Mouse (Mus musculus): ENCODE measurements at regions not wholly inside any gene's neighbourhood (a gene's known extent, or its start where the extent isn't known, plus 50 kb on each side); places are given as distances from the start of the nearest gene placed in this dataset.

DNA sequence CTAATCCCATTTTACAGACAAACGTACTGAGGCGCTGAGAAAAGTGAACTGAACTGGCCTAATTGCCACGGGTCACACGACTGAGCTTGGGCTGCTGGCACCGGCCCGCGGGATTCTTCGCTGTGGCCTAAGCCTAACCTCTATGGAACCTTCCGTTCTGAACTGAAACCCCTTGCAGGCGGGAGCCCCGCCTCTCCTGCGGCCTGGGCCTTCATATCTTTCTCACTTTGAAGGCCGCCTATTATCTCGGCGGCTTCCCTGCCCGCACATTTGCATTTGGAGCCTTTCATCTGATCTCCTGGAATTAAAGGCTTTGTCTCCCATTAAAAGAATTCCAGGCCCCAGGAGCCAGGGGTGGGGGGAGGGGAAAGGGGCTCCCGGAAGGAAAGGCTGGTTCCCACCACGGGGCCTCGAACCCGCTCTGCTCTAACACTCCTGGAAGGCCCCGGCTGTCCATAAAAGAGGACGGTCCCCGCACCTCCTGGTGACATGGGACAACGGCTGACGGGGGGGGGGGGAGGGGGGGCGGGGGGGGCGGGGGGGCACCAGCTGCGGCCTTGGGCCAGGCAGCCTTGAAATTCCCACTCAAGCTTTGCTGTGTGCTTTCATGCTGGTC lies 122.9 kb upstream of the Pja1 start:
- DNase-seq (ENCODE audit: low spot score in 2 of 2) = no peak

DNA sequence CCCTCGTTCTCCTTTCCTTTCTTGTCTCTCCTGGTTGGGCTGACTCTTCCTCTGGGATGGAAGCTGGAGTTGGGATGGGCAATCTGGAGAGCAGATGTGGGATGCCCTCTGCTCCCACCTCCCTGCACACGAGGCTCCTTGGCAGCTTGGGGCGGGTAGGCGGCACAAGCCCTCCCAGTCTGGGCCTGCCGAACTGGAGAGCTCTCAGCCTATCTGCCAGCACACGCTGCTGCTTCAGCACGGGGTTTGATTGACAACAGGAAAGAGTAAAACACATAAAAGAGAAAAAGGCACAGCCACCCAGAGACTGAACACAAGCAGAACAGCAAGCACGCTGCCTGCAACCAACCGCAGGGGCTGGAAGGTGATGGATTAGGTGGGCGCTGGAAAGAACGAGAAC lies 121.9 kb upstream of the Pja1 start:
- no peak for DNase-seq (ENCODE audit: low spot score in 2 of 2)

DNA sequence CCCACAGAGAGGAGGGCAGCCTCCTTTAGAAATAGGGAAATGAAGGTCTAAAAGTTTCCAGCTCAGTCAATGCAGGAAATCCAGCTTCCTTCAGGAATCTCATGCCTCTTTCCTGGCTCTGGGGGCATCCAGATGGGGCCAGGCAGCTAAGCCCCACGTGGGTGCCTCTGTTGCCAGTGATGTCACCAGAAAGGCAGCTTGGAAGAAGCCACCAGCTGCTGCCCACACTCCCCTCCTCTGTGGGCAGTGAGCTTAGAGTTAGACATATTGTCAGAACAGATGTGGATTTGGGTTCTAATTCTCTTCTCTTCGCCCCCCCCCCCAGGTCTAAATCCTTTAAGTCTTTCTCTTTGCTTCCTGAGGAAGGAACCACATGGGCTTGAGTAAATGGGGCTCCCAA lies 116.2 kb upstream of the Pja1 start:
- no peak for DNase-seq (ENCODE audit: low spot score in 2 of 2)

DNA sequence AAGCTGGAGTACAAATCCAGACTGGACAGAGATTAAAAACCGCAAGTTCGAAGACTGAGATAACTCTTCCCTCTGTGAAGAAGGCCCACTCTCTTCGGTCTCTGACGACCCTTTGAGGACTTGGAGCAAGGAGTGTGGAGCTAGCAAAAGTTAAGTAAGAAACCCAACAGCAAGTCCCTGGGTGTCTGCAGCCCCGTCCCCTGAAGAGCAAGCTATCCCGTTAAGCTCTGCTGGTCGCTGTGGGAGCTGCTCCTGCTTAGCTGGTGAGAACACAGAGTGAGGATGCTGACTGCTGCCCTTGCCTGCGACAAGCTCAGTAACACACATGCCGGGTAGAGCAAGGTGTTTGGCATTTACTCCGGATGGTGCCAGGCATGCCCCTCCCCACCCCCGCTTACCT lies 115.2 kb upstream of the Pja1 start:
- no peak for DNase-seq (ENCODE audit: low spot score in 2 of 2)

DNA sequence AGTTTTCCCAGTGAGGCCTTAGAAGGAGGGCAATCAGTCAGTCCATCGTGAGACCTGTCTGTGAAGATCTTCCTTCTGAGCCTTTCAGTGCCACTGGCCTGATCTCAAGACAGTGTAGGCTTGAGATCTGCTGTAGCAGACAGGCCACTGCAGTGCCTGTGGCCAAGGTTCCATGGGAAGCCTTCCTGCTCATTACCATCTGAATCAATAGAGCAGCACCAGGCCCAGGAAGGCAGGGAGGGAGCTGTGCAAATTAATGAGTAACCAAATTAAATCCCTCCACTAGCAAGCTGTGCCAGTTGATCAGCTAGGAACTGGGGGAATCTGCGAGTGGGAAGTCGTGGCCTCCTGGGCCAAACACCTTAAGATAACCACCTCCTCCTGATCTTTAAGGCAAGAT lies 114.6 kb upstream of the Pja1 start:
- no peak for DNase-seq (ENCODE audit: low spot score in 2 of 2)

DNA sequence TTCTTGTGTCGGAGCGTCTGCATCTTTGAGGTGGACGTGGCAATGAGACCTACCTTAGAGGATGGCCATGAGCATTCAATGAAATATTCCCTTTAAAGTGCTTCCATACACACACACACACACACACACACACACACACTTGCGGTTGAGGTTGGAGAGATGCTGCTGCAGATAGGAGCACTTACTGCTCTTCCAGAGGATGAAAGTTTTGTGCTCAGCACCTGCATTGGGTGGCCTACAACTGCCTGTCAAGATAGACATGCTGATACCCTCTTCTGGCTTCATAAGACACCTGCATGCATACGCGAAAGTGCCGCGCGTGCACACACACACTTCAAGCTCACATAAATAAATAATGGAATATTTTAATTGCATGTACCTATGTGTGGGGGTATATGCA lies 111.5 kb upstream of the Pja1 start:
- DNase-seq (ENCODE audit: low spot score in 2 of 2) = no peak

DNA sequence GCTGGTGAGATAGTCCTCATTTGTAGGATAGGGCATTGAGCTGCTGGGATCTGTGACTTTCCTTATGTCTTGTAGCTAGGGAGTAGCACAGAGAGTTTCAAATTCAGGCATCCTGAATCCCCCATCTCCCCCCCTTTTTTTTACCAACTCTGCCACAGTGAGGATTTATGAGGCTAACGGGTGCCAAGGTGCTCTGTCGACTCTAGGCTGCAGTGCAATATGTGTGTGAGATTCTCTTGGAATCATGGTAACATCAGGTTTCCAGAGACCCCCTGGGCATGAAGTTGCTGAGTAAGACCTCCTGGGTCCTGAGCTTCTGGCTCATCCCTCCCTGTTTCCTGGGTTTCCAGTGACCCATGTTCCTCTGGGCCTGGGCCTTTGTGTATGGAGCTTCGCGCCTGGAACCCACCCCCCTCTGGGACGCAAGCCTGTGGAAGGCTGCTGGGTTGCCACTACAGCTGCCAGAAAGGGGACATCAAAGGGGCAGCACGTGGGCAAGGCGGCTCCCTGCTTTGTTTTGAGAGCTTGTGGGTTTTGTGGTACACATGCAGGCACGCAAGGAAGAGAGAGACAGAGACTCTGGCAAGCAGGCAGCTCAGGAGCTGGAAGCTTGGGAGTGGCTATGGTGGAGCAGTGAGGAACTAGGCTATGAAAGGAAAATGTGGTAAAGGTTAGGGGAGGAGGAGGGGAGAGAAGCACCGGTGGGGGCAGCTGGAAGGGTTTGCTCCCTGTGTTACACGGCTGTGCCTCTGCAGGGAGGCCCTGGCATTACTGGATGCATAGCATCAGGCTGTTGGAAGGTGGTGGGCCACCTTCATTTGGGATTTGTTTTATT lies 110.8 kb upstream of the Pja1 start:
- no peak for DNase-seq (ENCODE audit: low spot score in 2 of 2)

DNA sequence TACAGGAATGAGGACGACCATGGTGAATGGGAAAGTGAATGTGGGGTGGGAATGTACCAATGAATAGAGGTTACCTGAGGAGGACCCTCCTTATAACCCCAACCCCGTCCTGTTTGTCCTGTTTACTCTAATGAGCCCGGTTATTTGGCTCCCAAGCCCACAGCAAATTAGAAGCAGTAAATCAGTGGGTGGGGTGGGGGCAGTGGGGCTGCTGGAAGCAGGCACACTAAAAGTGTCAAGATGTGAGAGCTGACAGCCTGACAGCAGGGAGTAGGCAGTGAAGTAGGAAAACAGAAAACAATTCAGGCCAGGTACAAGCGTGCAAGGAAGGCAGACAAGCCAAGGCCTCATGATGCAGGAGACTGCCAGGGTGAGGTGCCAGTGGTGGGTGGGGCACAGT lies 108.1 kb upstream of the Pja1 start:
- no peak for DNase-seq (ENCODE audit: low spot score in 2 of 2)

DNA sequence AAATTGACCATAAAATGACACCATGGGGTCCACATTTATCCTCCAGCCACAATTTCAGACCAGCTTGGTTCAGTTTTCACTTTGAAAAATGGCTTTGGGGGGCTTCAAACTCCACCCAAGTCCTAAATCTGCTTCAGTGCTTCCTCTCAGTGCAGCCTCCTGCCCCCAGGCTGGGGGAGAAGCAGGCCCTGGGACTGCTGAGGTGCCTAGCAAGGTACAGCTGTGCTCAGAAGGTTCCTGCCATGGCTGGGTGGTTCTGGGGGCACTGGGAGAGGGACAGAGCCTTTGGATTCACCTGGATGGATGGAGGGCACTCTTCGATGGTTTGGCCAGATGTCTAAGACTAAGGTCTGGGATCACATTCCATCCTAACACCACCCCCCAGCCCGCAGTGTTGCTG lies 107.7 kb upstream of the Pja1 start:
- DNase-seq (ENCODE audit: low spot score in 2 of 2) = no peak

DNA sequence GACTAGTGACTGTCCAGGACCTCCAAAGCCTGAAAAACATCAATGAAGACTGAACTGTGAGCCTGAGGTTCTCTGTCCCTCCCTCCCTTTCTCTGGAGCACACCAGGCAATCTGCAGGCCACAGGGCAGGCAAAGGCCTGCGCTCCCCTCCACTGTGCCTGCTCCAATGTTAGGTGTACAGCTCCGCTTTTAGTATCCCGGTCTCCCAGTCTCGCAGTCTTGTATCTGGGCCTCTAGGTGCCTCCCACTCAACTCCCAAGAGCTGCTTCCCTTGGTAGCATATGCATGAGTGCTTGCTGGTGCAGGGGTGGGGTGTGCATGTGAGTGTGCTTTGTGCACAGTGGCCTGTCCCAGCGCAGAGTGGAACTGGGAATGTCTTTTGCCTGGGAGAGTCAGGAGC lies 104.0 kb upstream of the Pja1 start:
- DNase-seq (ENCODE audit: low spot score in 2 of 2) = peak in 1 of 2 experiments; percentile 58

DNA sequence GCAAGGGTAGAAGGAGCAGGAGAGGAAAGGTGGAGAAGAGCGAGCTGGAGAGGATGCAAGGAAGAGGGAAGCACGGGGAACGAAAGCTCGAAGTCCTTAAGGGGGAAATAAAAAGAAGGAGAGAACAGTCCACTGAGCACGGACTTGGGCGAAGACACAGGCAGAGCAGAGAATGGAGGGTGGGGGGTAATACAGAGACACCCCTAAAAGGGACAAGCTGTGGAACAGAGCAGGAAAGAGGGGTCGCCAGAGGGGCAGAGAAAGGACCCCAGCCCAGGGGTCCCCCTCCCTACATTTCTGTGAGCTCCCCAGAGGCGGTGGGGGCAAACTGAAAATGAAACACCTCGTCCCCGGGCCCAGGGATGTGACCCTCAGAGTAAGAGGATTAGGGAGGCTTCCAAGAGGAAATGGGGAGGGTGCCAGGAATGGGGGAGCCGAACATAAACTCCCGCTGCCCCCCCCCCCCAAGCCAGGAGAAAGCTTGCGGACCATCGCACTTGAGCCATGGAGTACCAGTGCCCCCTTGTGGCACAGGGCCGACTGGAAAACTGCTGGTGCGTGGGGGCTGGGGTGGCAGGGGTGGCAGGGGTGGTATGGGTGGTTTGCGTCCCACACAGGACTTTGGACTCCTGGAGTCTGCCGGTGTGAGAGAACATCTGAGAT lies 103.5 kb upstream of the Pja1 start:
- DNase-seq (ENCODE audit: low spot score in 2 of 2) = no peak

DNA sequence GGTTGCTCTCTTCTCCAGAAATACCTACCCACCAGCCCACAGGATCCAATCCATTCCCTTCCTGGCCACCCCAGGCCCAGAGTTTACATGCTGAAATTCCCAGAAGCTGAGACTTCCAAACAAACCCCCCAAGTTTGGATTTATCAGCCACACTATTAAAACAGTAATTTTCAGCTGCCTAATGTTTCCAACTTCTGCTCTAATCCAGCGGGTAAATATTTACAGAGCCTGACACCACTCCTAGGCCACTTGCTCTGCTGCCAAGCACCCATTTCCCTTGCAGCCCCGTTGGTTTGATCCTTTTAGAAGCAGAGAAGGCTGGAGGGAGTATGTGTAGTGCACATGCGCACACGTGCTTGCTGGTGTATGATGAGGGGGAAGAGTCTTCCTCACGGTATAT lies 99.1 kb upstream of the Pja1 start:
- DNase-seq (ENCODE audit: low spot score in 2 of 2) = no peak

DNA sequence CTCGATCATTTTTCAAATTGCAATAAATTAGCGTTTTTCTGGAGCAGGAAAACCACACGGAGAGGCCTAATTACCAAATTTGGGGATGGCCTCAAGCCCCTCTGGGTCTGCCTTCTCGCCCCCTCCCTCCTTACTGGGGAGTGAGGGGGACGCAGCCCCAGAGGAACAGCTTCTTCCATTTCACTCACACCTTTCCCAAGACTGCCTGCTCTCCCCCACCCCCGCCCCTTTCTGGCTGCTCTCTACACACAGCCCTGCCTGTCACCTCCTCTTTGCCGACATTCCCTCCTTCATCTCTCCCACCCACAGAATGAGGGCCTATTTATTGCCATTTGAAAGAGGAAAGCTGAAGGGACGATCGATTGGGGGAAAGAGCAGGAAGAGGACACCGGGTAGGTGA lies 97.2 kb upstream of the Pja1 start:
- DNase-seq (ENCODE audit: low spot score in 2 of 2) = no peak

DNA sequence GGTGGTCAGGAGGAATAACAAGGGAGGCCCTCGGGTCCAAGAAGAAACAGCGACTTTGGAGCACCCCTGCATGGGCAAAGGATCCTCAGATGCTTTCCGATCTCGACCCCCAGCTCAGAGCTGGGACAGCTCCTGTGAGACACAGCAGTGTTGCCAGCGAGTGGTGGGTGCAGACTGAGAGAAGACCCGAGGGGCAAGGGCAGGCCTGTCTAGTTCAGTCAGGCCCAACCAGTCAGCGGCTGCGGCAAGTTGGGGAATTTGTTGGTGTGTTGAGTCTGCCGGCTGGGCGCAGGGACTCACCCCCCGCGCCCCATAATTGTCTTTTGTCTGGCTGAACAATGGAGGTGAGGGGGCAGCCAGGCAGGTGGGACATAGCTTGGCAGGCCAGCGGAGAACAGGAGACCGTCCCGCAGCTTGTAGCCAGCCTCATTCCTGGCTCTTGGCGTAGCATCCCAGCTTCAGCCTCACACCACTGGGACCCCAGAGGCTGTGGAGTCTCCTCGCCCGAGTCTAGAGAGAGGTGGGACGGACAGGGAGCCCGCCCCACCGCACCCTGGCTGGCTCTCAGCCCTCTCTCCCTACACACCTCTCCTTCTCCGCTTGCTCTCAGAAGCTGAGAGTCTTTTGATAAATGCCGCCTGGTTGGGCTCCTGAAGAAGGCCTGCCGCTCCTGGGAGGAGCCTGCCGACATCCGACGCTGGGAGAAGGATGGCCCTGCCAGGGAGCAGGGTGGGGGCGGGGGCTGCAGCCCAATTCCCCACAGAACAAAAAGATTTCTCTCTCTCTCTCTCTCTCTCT lies 96.5 kb upstream of the Pja1 start:
- DNase-seq (ENCODE audit: low spot score in 2 of 2) = no peak

DNA sequence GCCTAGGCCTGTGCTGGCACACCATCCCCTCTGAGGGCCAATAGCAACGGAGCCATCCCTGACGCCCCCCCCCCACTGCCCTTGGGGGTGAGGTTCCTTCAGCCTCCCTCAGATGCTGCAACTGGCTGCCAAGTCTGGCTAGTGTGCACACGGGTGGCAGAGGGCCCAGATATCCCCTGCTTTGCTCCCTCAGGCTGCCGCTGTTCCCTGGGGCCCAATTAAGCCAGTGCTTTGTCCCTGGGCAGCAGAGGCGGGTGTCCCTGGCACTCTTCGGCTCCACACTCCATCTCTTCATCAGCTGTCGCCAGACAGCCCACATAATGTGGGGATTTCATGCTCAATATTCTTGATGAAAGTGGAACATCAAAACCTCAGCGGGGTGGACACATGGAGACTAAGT lies 90.9 kb upstream of the Pja1 start:
- peak in 1 of 2 experiments; percentile 36 for DNase-seq (ENCODE audit: low spot score in 2 of 2)

DNA sequence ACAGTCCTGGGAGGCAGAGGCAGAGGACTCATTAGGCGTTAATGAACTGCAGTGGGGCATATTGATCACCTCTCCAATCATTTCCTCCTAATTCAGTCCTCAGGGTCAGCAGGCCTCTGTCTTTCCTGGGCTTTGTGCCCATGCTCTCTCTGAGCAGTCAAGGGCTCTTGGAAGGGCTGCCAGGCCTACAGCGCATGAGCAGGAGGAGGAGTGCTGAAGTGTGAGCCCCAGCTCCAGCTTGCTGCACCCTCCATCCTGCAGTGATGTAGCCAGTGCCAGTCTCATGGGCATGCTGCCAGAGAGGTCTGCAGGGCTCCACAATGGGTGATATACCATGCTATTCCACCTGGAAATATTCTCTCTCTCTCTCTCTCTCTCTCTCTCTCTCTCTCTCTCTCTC lies 89.6 kb upstream of the Pja1 start:
- no peak for DNase-seq (ENCODE audit: low spot score in 2 of 2)

DNA sequence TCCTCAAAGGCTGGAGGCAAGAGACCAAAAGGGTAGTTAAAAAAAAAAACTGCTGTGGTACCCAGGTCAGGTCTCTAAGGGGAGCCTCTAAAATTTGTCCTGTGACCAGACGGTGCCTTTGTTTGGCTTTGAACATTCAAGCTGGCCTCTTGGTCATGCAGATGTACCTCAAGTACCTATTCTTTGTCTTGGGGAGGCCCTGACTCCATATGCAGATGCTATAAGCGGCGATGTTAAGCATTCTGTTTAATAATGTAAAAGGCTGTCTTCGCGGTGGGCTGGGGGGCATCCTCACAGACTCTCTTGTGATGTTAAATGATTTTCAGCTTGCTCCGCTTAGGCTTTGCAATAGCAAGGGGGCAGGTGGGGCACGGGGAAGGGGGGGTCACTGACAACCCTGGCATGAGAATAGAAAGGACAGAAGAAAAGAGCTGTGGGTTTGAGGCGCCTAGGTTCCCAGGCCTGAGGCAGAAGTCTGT lies 85.8 kb upstream of the Pja1 start:
- no peak for DNase-seq (ENCODE audit: low spot score in 2 of 2)

DNA sequence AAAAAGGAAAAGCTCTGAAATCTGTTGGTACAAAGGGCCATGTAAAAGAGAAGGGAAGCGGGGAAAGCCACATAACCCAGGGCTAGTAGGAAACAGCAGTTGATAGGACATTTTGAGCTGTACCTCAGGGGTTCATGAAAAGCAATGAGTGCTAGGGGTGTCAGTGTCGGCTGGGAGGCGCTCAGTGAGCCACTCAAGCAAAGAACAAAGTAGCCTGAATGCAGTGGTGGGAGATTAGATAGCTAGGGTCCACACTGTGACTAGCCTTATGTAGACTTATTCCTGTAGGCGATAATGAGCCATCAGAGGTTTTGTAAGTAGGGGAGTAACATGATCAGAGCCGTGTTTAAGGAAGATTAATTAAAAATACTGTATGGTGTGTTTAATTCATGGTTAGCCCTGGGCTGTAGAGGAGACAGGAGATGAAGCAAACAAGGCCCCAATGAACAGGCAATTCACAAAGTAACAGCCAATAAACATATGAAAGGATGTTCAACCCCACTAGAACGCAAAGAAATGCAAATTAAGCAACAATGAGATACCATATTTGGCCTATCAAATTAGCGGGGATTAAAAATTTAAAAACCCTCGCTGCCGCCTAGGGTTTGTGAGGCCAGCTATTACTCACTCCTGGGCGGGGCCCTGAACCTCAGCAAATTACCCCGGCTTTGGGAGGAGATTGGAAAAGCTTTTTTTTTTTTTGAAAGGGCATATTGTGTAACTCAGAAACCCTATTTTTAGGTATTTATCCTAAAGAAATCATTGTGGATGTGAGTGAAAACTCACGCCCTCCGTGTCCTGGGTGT lies 85.1 kb upstream of the Pja1 start:
- no peak for DNase-seq (ENCODE audit: low spot score in 2 of 2)

DNA sequence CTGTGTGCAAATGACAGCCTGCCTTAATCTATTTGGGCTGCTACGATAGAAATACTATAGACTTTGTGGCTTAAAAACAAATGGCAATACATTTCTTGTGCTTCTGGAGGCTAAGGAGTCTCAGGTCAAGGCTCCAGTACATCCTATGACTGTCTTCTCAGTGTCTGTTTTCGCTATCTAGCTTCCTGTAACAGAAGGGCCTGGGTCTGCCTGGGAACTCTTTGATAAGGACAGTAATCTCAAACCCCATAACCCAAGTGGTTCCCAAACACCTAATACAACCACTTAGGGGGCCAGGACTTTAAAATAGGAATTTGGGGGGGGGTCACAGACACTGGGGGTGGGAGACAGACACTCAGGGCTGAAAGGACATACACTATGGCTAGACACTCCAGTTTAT lies 81.7 kb upstream of the Pja1 start:
- DNase-seq (ENCODE audit: low spot score in 2 of 2) = no peak

DNA sequence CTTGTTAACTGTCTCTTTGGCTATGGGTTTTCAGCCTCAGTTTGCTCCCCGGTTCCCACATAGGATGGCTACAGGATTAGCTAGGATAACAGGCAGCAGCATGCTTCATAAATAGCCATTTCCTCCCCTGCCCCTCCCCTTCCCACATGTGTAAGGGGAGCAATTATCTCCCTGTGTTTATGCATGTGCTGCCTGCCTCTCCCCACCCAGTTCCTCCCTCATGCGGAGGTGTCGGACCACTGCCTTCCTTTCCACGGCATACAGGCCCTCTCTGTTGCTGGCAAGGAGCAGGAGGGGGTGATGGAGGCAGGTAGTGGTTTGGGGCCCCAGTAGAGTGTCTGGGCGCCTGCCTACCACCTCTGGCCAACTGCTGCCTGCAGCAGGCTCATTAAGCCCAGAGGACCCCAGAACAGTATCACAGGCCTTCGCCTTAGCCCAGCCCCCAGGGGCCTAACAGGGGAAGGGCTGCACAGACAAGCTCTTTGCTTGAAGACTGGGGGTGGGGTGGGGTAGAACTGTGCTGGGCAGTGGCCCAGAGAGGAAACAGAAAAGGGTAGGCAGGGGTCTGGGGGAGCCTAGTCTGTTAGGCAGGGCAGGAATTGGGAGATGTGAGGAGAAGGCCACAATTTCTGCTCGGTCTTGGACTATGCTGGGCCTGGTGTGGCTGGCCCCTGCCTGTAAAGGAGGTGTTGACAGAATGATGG lies 79.1 kb upstream of the Pja1 start:
- DNase-seq (ENCODE audit: low spot score in 2 of 2) = no peak

All from left cerebral cortex, adult 8-10 months (tissue).